Mouse (Mus musculus) intestine, embryonic 14.5 days (tissue): ENCODE results near the gene Slc4a8. TPM values are rescaled to one million over a fixed set of nuclear protein-coding genes. Genes with fewer than 3 reads are reported as not detected.

ENCODE experiments used
- ATAC-seq: fragments of 200-750 bp; cut with Nextera tagmentation; replicated peaks from 2 replicates; pipeline ENCODE4 v1.8.0; 2017; ENCODE audit warnings: low read depth, moderate number of reproducible peaks, moderate TSS enrichment, moderate library complexity; ENCODE audit not compliant: low FRiP score, low TSS enrichment
- DNase-seq: peaks from one replicate; pipeline ENCODE4 v3.0.0-alpha.2; 2018; ENCODE audit warnings: low spot score
- H3K27ac ChIP-seq: fragments of 300-500 bp; sonication (generic); 2 replicates; pipeline ENCODE4 v1.5.1; 2014; ENCODE audit warnings: low read depth, mild to moderate bottlenecking, control low read depth
- H3K27me3 ChIP-seq: fragments of 300-500 bp; sonication (generic); replicated peaks from 2 replicates; pipeline ENCODE4 v1.6.1; 2014; ENCODE audit warnings: low read length, control low read depth; ENCODE audit not compliant: control insufficient read depth, insufficient read depth
- H3K36me3 ChIP-seq: fragments of 300-500 bp; sonication (generic); 2 replicates; pipeline ENCODE4 v1.6.1; 2014; ENCODE audit warnings: low read length, control low read depth; ENCODE audit not compliant: control insufficient read depth, insufficient read depth
- H3K4me1 ChIP-seq: fragments of 300-500 bp; sonication (generic); replicated peaks from 2 replicates; pipeline ENCODE4 v1.6.1; 2014; ENCODE audit warnings: low read length, control low read depth, mixed read lengths; ENCODE audit not compliant: control insufficient read depth, insufficient read depth
- H3K4me2 ChIP-seq: fragments of 300-500 bp; sonication (generic); 2 replicates; pipeline ENCODE4 v1.6.1; 2014; ENCODE audit warnings: low read length
- H3K4me3 ChIP-seq: fragments of 300-500 bp; sonication (generic); 2 replicates; pipeline ENCODE4 v1.5.1; 2014; ENCODE audit warnings: low read depth, low read length, control low read depth, mixed read lengths
- H3K9ac ChIP-seq: fragments of 300-500 bp; sonication (generic); 2 replicates; pipeline ENCODE4 v1.6.1; 2014; ENCODE audit warnings: mild to moderate bottlenecking, low read length
- H3K9me3 ChIP-seq: fragments of 300-500 bp; sonication (generic); 2 replicates; pipeline ENCODE4 v1.6.1; 2016; ENCODE audit warnings: low read length, control low read depth; ENCODE audit not compliant: control insufficient read depth
- WGBS: fragments of 180-500 bp; shearing (Covaris S2); extraction: QIAGEN DNeasy Blood & Tissue Kit; methylation state at CpG from one replicate; pipeline ENCODE4 v1.1.7; 2014; 5-methylcytosine and 5-hydroxymethylcytosine counted together
- polyA plus RNA-seq: library from polyadenylated mRNA; unstranded; fragments of >200 nt; fragmentation: Nextera tagmentation; extraction: Ambion mirVana; gene quantifications from 2 replicates; pipeline ENCODE4 v1.2.1, GENCODE M21; 2014

The Slc4a8 gene
- polyA plus RNA-seq, 1 experiment from 2014 or later = 5.4 TPM

DNA sequence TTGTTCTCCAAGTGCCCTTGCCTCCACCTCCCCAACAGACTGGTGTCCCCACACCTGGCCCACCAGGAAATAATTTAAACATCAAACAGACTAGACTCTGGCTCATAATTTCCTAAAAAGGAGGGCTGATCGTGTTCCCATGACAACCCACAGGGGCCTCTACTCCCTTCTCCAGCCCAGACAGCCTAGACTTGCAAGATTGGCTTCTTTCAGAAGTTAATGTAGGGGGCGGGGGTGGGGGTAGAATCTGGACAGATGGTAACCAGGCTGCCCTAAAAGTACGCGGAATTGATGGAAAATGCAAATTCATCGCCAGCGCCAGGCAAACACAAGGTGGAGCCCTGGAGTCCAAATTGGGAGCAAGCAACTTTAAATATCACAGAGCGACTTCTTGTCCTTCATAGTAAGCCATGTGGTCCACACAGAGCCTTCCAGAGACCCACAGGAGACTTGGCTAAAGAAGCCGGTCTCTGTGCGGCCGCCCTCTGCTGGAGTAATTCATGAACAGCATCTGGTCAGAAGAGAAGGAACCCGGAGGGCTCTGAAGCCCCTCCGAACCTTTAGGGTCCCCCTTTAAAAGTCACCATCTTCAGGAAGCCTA lies 77.2 kb downstream of the Slc4a8 start:
- Histone ChIP-seq H3K9me3 (peaks cover 5% of the 10 kb centered on the region; the same call in 1 of the 2 replicates), H3K27ac (no peak overlapping the region), H3K27me3 (no peaks in the 10 kb centered on the region), H3K9ac (no peak overlapping the region), H3K36me3 (no peaks in the 10 kb centered on the region), H3K4me3 (no peak overlapping the region), H3K4me2 (no peak overlapping the region), H3K4me1 (no peaks in the 10 kb centered on the region)
- peak; percentile 66 for DNase-seq
- 39% methylated on average over 12 of the region's 12 CpGs for WGBS
- 0 out of 2 replicates have a peak, but pooled peaks have one; percentile 53 for ATAC-seq

DNA sequence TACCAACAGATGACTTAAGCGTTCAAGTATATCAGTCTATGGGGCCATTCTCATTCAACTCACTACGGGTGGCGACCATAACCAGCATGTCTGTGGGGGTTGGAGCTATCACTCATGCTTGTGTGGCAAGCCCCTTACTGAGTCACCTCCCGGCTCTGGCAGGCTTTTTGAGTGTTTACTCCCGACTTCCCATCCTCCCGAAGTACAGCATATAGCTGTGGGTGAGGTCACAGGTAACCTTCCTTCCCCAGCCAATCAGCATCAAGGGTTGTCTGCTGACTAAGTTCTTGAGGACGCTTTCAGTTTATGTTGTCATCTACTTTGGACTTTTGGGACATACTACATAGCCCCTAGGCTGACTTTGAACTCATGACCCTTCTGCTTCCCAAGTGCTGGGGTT lies 82.8 kb downstream of the Slc4a8 start:
- 77% methylated on average over 7 of the region's 7 CpGs for WGBS
- DNase-seq (no peak), ATAC-seq (no peak)
- 0 out of 2 replicates have a peak overlapping the region, but pooled peaks have one; percentile 2 for H3K27ac ChIP-seq
- no peaks in the 10 kb centered on the region for H3K27me3 ChIP-seq
- H3K9ac ChIP-seq = no peak overlapping the region
- H3K4me2 ChIP-seq = no peak overlapping the region
- H3K4me1 ChIP-seq = no peaks in the 10 kb centered on the region
- H3K9me3 ChIP-seq = peaks cover 4% of the 10 kb centered on the region; the same call in 1 of the 2 replicates
- H3K4me3 ChIP-seq = no peak overlapping the region
- no peaks in the 10 kb centered on the region for H3K36me3 ChIP-seq

DNA sequence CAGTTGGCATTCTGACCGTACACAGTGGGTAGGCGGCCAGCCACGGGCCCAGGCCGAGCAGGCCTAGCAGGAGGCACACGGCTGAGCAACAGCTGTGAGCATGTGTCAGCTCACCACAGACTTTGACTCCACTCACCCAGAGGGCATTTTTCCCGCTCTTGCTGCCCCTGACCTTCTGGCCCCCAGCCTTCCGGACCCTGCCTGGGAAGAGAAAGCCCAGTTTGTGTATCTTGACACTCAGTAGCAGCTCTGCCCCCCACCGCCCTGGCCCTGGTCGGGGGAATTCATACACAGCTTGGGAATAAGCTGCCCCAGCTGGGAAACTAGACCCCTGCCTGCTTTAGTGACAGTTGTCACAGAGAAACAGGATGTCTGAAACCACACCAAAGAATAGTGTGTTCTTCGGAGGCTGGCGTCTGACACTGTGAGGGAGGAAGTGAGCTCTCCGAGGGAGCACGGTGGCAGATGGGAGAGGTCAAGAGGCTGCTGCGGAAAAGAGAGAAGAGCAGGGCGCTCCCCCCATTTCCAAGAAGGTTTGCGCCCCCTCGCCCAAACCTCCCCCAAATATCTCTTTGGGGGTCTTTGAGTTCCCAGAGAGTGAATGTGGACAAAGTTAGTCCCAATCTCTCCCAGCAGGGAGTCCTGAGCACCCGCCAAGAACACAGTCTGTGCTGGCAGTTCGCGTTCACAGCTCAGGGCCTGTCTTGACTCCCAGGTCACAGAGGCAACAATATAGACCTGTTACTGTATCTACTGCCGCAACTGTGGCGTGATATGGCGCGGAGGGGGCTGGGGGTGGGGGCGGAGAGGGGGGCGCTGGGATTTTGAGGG lies 83.7 kb downstream of the Slc4a8 start:
- no peaks in the 10 kb centered on the region for H3K36me3 ChIP-seq
- H3K27ac ChIP-seq = 0 out of 2 replicates have a peak overlapping the region, but pooled peaks have one; percentile 2
- no peaks in the 10 kb centered on the region for H3K27me3 ChIP-seq
- H3K4me3 ChIP-seq = no peak overlapping the region
- H3K4me2 ChIP-seq = no peak overlapping the region
- WGBS = 51% methylated on average over 26 of the region's 26 CpGs
- H3K4me1 ChIP-seq = no peaks in the 10 kb centered on the region
- no peak overlapping the region for H3K9ac ChIP-seq
- ATAC-seq (no peak), DNase-seq (no peak)
- H3K9me3 ChIP-seq = peaks cover 4% of the 10 kb centered on the region; the same call in 1 of the 2 replicates

DNA sequence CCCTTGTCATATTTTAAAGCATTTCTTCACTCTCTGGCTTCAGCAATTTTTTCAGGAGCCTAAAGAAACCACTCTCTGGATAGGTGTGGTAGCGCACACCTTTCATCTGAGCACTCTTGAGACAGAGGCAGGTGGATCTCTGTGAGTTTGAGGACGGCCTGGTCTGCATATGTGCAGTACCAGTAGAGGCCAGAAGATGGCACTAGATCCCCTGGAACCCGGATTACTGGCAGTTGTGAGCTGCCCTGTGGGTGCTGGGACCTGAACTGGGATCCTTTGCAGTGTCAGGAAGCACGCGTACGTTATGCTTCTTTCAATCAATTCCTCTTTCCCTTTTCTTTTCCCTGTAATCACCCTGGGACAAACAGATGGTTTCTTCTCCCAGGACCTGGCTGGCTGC lies 85.6 kb downstream of the Slc4a8 start:
- Histone ChIP-seq H3K27me3 (no peaks in the 10 kb centered on the region), H3K36me3 (no peaks in the 10 kb centered on the region), H3K9me3 (peaks cover 4% of the 10 kb centered on the region; the same call in 1 of the 2 replicates), H3K9ac (no peak overlapping the region), H3K4me3 (no peak overlapping the region), H3K27ac (no peak overlapping the region), H3K4me2 (no peak overlapping the region), H3K4me1 (no peaks in the 10 kb centered on the region)
- ATAC-seq (no peak), DNase-seq (no peak)
- WGBS = 88% methylated on average over 6 of the region's 6 CpGs

DNA sequence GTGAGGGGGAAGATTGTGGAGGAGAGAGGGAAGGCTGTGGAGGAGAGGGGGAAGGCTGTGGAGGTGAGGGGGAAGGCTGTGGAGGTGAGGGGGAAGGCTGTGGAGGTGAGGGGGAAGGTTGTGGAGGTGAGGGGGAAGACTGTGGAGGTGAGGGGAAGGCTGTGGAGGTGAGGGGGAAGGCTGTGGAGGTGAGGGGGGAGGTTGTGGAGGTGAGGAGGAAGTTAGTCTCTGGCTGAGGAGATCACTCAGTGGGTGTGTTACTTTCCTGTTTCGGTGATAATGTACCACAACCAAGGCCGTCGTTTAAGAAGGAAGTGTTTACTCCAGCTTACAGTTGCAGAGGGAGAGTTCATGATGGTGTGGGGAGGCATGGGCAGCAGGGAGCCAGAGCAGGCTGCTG lies 96.0 kb downstream of the Slc4a8 start:
- no peaks in the 10 kb centered on the region for H3K4me1 ChIP-seq
- no peaks in the 10 kb centered on the region for H3K9me3 ChIP-seq
- no peak overlapping the region for H3K4me3 ChIP-seq
- H3K27me3 ChIP-seq = no peaks in the 10 kb centered on the region
- no peak overlapping the region for H3K27ac ChIP-seq
- H3K4me2 ChIP-seq = no peak overlapping the region
- H3K36me3 ChIP-seq = no peaks in the 10 kb centered on the region
- WGBS = 43% methylated on average over 3 of the region's 3 CpGs
- ATAC-seq (no peak), DNase-seq (no peak)
- H3K9ac ChIP-seq = no peak overlapping the region

DNA sequence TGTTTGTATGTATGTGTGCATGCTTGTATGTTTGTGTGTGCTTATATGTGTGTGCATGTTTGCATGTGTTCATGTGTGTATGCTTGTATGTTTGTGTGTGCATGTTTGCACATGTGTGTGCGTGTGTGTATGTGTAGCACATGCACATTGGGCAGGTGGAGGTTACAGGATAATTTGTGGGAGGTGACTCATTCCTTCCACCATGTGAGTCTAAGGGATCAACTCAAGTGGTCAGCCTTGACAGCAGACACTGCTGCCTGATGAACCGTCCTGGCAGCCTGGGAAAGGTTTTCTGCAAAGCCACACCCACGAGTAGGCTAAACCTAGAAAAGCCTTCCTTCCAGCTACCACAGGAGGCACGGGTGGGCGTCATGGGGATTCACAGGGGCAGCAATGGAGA lies 99.3 kb downstream of the Slc4a8 start:
- Histone ChIP-seq H3K4me3 (no peak overlapping the region), H3K27ac (no peak overlapping the region), H3K9ac (no peak overlapping the region), H3K9me3 (no peaks in the 10 kb centered on the region), H3K4me1 (no peaks in the 10 kb centered on the region), H3K36me3 (no peaks in the 10 kb centered on the region), H3K27me3 (no peaks in the 10 kb centered on the region), H3K4me2 (no peak overlapping the region)
- DNase-seq = no peak
- ATAC-seq = no peak
- WGBS = 37% methylated on average over 5 of the region's 5 CpGs

DNA sequence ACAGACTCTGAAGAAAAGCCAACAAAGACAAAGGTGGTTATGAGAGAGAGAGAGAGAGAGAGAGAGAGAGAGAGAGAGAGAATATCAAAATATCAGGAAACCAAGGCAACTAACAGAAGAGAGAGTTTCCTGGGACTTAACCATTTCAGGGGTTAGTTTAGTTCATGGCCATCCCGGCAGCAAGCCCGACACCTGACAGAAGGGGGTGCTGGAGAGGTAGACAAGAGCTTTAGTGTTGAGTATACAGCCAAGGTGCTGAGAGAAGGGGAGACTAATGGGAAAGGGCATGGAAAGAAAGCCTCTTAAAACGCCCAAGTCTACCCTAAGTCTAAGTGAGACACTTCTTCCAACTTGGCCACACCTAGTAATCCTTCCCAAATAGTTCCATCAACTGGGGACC lies 104.0 kb downstream of the Slc4a8 start:
- no peak overlapping the region for H3K27ac ChIP-seq
- 40% methylated on average over 3 of the region's 3 CpGs for WGBS
- no peaks in the 10 kb centered on the region for H3K36me3 ChIP-seq
- ATAC-seq = no peak
- no peaks in the 10 kb centered on the region for H3K9me3 ChIP-seq
- no peak overlapping the region for H3K9ac ChIP-seq
- 0 out of 2 replicates have a peak, but pooled peaks cover 3% of the 10 kb centered on the region for H3K4me1 ChIP-seq
- H3K27me3 ChIP-seq = peaks cover 20% of the 10 kb centered on the region
- no peak for DNase-seq
- no peak overlapping the region for H3K4me3 ChIP-seq
- H3K4me2 ChIP-seq = no peak overlapping the region

DNA sequence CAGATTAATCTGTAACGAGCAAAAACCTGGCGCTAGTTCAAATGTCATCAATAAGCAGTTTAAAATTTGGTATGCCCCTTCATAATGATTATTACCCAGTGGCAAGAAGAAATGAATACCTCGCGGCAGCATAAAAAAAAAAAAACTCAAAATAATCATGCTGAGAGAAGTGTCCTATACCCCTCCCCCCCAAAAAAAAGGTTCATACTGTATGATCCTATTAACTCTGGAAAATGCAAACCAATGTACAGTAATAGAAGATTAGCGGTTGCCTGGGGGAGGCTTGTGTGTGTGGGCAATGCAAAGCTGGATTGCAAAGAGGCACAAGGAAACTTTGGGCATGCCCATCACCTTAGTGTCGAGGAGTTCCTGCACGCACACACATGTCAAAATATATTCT lies 108.0 kb downstream of the Slc4a8 start, which contains the start of gene Scn8a:
Gene Scn8a, plus strand, starts transcription at position 301 of the 400 bp plus-strand sequence.
- Histone ChIP-seq H3K4me3 (peak within 1 kb of the TSS; percentile 62), H3K36me3 (no peaks in the 10 kb centered on the region), H3K27ac (no peak within 1 kb of the TSS), H3K9me3 (no peaks in the 10 kb centered on the region), H3K4me1 (peaks cover 6% of the 10 kb centered on the region; the same call in 1 of the 2 replicates), H3K27me3 (peaks cover 49% of the 10 kb centered on the region), H3K4me2 (peak within 1 kb of the TSS; percentile 82), H3K9ac (peak within 1 kb of the TSS; percentile 34; the same call in 1 of the 2 replicates)
- WGBS = 73% methylated on average over 7 of the region's 7 CpGs
- DNase-seq = no peak
- no peak for ATAC-seq
